Mouse (Mus musculus): ENCODE measurements around the gene 1700029I15Rik. TPM values are rescaled to one million over a fixed set of nuclear protein-coding genes. Genes with fewer than 3 reads are reported as not detected.

The 1700029I15Rik gene
- polyA plus RNA-seq, 1 experiment from 2014 or later: 1.9 TPM

DNA sequence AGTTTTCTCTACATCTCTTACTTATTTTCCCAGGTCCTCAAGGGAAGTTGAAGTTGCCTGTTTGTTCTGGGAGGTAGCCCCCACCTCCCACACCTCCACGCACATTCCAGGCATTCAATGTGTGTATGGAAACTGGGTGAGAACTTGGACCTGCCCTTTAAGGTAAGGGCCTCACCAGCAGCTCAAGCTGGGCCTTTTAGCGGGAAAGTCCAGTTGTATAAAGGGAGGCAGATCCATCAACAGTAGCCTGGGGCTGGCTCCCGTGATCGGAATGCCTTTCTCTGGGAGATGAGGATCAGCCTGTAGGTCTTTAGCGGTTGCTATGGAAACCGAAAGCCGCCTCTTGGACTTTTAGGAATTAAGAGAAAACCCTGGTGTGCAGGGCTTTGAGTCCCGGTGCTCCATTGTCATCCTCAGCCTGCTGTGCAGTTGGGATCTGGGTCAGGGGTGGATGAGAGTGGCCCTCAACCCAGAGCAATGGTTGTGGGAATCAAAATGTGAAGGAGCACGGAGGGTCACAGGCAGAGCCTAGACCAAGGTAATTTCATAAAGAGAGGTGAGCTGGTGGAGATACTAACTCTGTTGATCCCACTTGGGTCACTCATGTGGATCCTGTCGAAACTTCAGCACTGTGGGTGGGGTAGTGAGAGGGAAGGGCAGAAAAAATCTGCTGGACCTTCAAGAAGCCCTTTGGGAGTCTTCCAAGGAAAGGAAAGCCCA, 10.2 kb upstream of the 1700029I15Rik start:
- Histone ChIP-seq H3K4me2 (ENCODE audit: low read depth, low read length) (no peak overlapping the region), H3K9me3 (ENCODE audit: low read length) (no peaks in the 10 kb centered on the region), H3K36me3 (replicated peaks; ENCODE audit: insufficient read depth, low read length) (peaks cover under 1% of the 10 kb centered on the region; the same call in 1 of the 2 replicates), H3K27ac (ENCODE audit: low read depth) (no peak overlapping the region), H3K4me3 (ENCODE audit: low read depth, low read length) (no peak overlapping the region), H3K9ac (replicated peaks) (no peak overlapping the region), H3K4me1 (ENCODE audit: insufficient read depth) (peaks cover 24% of the 10 kb centered on the region), H3K27me3 (ENCODE audit: insufficient read depth, low read length) (peaks cover 20% of the 10 kb centered on the region)
- ATAC-seq (no peak), DNase-seq (no peak)
- TF ChIP-seq EP300 (IDR thresholded peaks at IDR 0.05; ENCODE audit: low read depth): no peak
- TF ChIP-seq CTCF (IDR thresholded peaks at IDR 0.05; ENCODE audit: low read depth): no peak
- 58% methylated on average over 10 of the region's 10 CpGs for WGBS (ENCODE audit: insufficient replicate concordance)

DNA sequence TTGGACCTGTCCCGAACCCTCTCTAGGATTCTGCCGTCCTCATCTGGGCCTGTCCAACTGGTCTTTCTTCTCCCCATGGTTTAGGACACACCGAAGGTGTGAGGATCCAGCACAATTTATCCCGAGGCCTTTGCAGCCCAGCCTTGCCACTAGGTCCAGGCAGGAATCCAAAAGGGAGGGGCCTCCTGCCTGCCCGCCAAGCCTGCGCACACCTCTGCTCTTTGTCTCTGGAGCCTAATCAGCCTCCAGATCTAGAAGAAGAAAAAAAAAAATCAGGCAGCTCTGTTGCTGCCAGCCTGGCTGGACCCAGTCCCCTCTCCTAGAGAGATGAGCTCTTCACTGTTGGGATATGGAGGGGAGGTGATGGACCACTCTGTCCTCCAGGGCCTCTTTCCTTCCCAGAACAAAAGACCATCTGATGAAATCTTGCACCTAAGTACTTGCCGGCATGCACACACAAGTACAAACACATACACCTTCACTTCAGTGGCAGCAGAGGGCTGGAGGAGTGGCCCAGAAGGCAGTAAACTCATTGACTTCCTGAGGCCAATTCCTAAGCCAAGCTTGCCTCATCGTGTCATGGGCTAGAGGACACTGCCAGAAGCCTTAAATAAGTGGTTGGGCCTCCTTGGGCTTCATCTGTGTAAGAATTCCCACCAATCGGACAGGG, 9.4 kb upstream of the 1700029I15Rik start:
- no peak overlapping the region for H3K4me2 ChIP-seq (ENCODE audit: low read depth, low read length)
- TF ChIP-seq CTCF (IDR thresholded peaks at IDR 0.05; ENCODE audit: low read depth) (no peak), EP300 (IDR thresholded peaks at IDR 0.05; ENCODE audit: low read depth) (no peak)
- ATAC-seq (no peak), DNase-seq (peak; percentile 46)
- H3K27ac ChIP-seq (ENCODE audit: low read depth): no peak overlapping the region
- no peak overlapping the region for H3K4me3 ChIP-seq (ENCODE audit: low read depth, low read length)
- H3K27me3 ChIP-seq (ENCODE audit: insufficient read depth, low read length): peaks cover 20% of the 10 kb centered on the region
- peaks cover 8% of the 10 kb centered on the region for H3K36me3 ChIP-seq (replicated peaks; ENCODE audit: insufficient read depth, low read length)
- H3K4me1 ChIP-seq (ENCODE audit: insufficient read depth): peaks cover 24% of the 10 kb centered on the region
- no peak overlapping the region for H3K9ac ChIP-seq (replicated peaks)
- WGBS (ENCODE audit: insufficient replicate concordance): 55% methylated on average over 9 of the region's 9 CpGs
- no peaks in the 10 kb centered on the region for H3K9me3 ChIP-seq (ENCODE audit: low read length)

DNA sequence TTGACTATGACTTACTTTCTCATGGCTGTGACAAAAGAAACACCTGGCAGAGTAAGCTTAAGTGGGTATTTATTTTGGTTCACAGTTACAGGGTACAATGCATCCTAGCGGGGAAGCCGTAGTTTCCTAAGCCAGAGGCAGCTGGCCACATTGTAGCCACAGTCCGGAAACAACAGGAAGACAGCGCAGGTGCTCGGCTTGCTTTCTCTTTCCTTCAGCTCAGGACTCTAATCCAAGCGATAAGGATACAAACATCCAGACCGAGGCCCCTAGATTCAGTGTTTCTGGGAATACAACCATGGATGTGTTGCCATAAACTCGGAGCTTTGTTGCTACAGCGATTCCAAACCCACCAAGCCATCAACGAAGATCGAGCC, 8.9 kb upstream of the 1700029I15Rik start:
- H3K4me2 ChIP-seq (ENCODE audit: low read depth, low read length): no peak overlapping the region
- H3K9ac ChIP-seq (replicated peaks): no peak overlapping the region
- peaks cover 13% of the 10 kb centered on the region for H3K36me3 ChIP-seq (replicated peaks; ENCODE audit: insufficient read depth, low read length)
- no peak for DNase-seq
- TF ChIP-seq EP300 (IDR thresholded peaks at IDR 0.05; ENCODE audit: low read depth) (no peak), CTCF (IDR thresholded peaks at IDR 0.05; ENCODE audit: low read depth) (no peak)
- no peak overlapping the region for H3K4me3 ChIP-seq (ENCODE audit: low read depth, low read length)
- H3K27me3 ChIP-seq (ENCODE audit: insufficient read depth, low read length): peaks cover 20% of the 10 kb centered on the region
- H3K9me3 ChIP-seq (ENCODE audit: low read length): no peaks in the 10 kb centered on the region
- peaks cover 24% of the 10 kb centered on the region for H3K4me1 ChIP-seq (ENCODE audit: insufficient read depth)
- WGBS (ENCODE audit: insufficient replicate concordance): 72% methylated on average over 11 of the region's 11 CpGs
- H3K27ac ChIP-seq (ENCODE audit: low read depth): no peak overlapping the region
- ATAC-seq: no peak

DNA sequence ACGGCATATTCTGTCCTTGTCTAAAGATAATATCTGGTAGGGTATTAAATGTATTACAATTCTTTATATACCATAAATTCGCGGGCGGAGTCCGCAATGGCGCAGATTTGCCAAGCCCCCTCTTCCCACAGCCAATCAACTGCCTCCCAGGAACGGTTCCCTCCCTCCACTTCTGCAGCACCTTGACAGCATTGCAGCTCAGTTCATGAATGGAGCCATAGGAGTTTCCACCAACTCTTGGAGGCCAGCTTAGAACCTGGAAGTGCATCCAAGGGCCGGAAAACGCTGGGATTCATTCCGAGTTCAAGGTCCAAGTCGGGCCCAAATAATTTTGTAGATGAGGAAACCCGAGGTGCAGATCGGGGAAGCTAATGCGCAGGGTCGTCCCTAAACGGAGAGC, 7.8 kb upstream of the 1700029I15Rik start, which contains the start of the genes Pex16 and Large2:
Pex16 (plus strand) TSS at position 163 of the 400 bp plus-strand sequence.
Large2 (minus strand) TSS at position 356 of the 400 bp plus-strand sequence.
- H3K27me3 ChIP-seq (ENCODE audit: insufficient read depth, low read length): peaks cover 15% of the 10 kb centered on the region
- no peaks in the 10 kb centered on the region for H3K9me3 ChIP-seq (ENCODE audit: low read length)
- H3K9ac ChIP-seq (replicated peaks): peak within 1 kb of the TSS; percentile 83
- no peak for TF ChIP-seq CTCF (IDR thresholded peaks at IDR 0.05; ENCODE audit: low read depth)
- no peak for TF ChIP-seq EP300 (IDR thresholded peaks at IDR 0.05; ENCODE audit: low read depth)
- DNase-seq (peak; percentile 49), ATAC-seq (no peak)
- H3K4me1 ChIP-seq (ENCODE audit: insufficient read depth): peaks cover 24% of the 10 kb centered on the region
- H3K36me3 ChIP-seq (replicated peaks; ENCODE audit: insufficient read depth, low read length): peaks cover 24% of the 10 kb centered on the region
- H3K4me2 ChIP-seq (ENCODE audit: low read depth, low read length): peak within 1 kb of the TSS; percentile 95
- peak within 1 kb of the TSS; percentile 89 for H3K27ac ChIP-seq (ENCODE audit: low read depth)
- H3K4me3 ChIP-seq (ENCODE audit: low read depth, low read length): peak within 1 kb of the TSS; percentile 85
- WGBS (ENCODE audit: insufficient replicate concordance): 3% methylated on average over 16 of the region's 16 CpGs

DNA sequence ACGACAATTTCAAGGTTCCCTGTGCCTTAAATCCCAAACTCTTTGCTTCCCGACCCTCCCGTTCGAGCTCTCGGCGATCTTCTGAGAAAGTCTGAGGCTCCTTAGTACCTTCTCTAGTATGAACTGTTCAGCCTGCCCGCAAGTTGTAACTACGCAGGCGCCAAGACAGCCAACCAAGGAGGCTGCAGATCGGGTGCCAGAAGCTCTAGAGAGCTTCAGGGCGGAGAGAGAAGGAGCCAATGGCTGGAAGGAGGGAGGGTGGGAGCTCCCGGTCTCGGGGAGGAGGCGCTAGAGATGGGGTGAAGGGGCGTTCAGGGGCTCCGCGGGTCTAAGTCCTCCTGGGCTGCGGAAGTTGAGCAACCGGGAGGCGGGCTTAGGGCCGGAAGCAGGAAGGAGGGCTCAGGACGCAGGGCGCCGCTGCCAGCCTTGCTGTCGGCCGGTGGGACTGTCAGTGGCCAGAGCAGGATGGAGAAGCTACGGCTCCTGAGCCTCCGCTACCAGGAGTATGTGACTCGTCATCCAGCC, 7.2 kb upstream of the 1700029I15Rik start:
- H3K4me2 ChIP-seq (ENCODE audit: low read depth, low read length): peak overlapping the region; percentile 95
- ATAC-seq: peak; percentile 91
- peak overlapping the region; percentile 83 for H3K9ac ChIP-seq (replicated peaks)
- TF ChIP-seq EP300 (IDR thresholded peaks at IDR 0.05; ENCODE audit: low read depth) (peak; percentile 73; the same call in 1 of the 2 replicates), CTCF (IDR thresholded peaks at IDR 0.05; ENCODE audit: low read depth) (no peak)
- peaks cover 12% of the 10 kb centered on the region for H3K27me3 ChIP-seq (ENCODE audit: insufficient read depth, low read length)
- no peaks in the 10 kb centered on the region for H3K9me3 ChIP-seq (ENCODE audit: low read length)
- H3K27ac ChIP-seq (ENCODE audit: low read depth): peak overlapping the region; percentile 89
- peaks cover 31% of the 10 kb centered on the region for H3K36me3 ChIP-seq (replicated peaks; ENCODE audit: insufficient read depth, low read length)
- WGBS (ENCODE audit: insufficient replicate concordance): under 1% methylated on average over 25 of the region's 29 CpGs
- peak; percentile 96 for DNase-seq
- H3K4me1 ChIP-seq (ENCODE audit: insufficient read depth): peaks cover 24% of the 10 kb centered on the region
- H3K4me3 ChIP-seq (ENCODE audit: low read depth, low read length): peak overlapping the region; percentile 85

DNA sequence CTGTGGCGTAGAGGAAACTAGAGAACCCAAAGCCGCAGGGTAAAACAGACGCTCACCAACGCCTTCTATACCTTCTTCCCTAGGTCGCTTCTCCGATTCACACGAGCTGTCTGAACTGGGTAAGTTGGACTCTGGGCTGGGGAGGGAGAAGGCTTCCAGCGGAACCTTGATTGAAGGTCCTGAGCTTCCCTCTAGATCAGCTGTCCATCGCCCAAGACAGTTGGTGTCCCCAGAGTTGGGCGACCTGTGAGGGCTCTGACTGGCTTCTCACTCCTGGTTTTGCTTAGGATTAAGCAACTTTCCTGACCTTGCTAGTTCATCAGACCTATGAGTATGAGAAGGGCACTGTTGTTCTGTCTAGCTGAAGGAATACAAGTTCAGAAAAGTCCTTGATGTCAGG, 6.5 kb upstream of the 1700029I15Rik start:
- H3K4me3 ChIP-seq (ENCODE audit: low read depth, low read length): peak overlapping the region; percentile 85
- peaks cover 24% of the 10 kb centered on the region for H3K4me1 ChIP-seq (ENCODE audit: insufficient read depth)
- no peak for ATAC-seq
- peak overlapping the region; percentile 83 for H3K9ac ChIP-seq (replicated peaks)
- no peak for TF ChIP-seq CTCF (IDR thresholded peaks at IDR 0.05; ENCODE audit: low read depth)
- no peak for TF ChIP-seq EP300 (IDR thresholded peaks at IDR 0.05; ENCODE audit: low read depth)
- H3K27ac ChIP-seq (ENCODE audit: low read depth): peak overlapping the region; percentile 89
- peaks cover 37% of the 10 kb centered on the region for H3K36me3 ChIP-seq (replicated peaks; ENCODE audit: insufficient read depth, low read length)
- peak overlapping the region; percentile 95 for H3K4me2 ChIP-seq (ENCODE audit: low read depth, low read length)
- H3K27me3 ChIP-seq (ENCODE audit: insufficient read depth, low read length): peaks cover 6% of the 10 kb centered on the region
- no peaks in the 10 kb centered on the region for H3K9me3 ChIP-seq (ENCODE audit: low read length)
- peak; percentile 31 for DNase-seq
- WGBS (ENCODE audit: insufficient replicate concordance): 6% methylated on average over 10 of the region's 10 CpGs

Measured in liver, postnatal 0 days (tissue).